Mouse (Mus musculus) retina, postnatal 7 days (tissue): ENCODE results near the gene Atn1.

Source experiments
- DNase-seq: peaks from one replicate; pipeline ENCODE4 v3.0.0-alpha.2; 2012; ENCODE audit warnings: low read depth, low spot score

Atn1 gene

GRCm38 (mm10) chr6:124740888-124741761 lies 15.2 kb downstream of the Atn1 start, which contains the start of gene Grcc10:
Gene Grcc10, minus strand, starts transcription at chr6:124741374.
- peak; percentile 83 for DNase-seq

- peak; percentile 46 for DNase-seq
Measured at GRCm38 (mm10) chr6:124740211-124740887, 16.0 kb downstream of the Atn1 start.

- DNase-seq, result no peak
Measured at GRCm38 (mm10) chr6:124739231-124739796, 17.0 kb downstream of the Atn1 start.

- no peak for DNase-seq
Measured at GRCm38 (mm10) chr6:124738511-124739023, 17.8 kb downstream of the Atn1 start, which contains the start of gene Ptpn6. Gene Ptpn6, minus strand, starts transcription at chr6:124738714.

- no peak for DNase-seq
Measured at GRCm38 (mm10) chr6:124737040-124737439, 19.3 kb downstream of the Atn1 start.

GRCm38 (mm10) chr6:124734417-124734816 lies 21.9 kb downstream of the Atn1 start:
- DNase-seq, result no peak

GRCm38 (mm10) chr6:124732476-124733370 lies 23.6 kb downstream of the Atn1 start:
- DNase-seq, result no peak

- no peak for DNase-seq
Measured at GRCm38 (mm10) chr6:124731038-124731437, 25.3 kb downstream of the Atn1 start.

- no peak for DNase-seq
Measured at GRCm38 (mm10) chr6:124729850-124730705, 26.2 kb downstream of the Atn1 start.

GRCm38 (mm10) chr6:124728621-124729020 lies 27.7 kb downstream of the Atn1 start:
- DNase-seq, result no peak

GRCm38 (mm10) chr6:124724472-124724871 lies 31.9 kb downstream of the Atn1 start:
- no peak for DNase-seq

- DNase-seq, result no peak
Measured at GRCm38 (mm10) chr6:124723541-124723940, 32.8 kb downstream of the Atn1 start.

GRCm38 (mm10) chr6:124722876-124723473 lies 33.3 kb downstream of the Atn1 start:
- no peak for DNase-seq

- DNase-seq, result no peak
Measured at GRCm38 (mm10) chr6:124720904-124721303, 35.4 kb downstream of the Atn1 start.

- DNase-seq, result no peak
Measured at GRCm38 (mm10) chr6:124719354-124719978, 36.9 kb downstream of the Atn1 start.

GRCm38 (mm10) chr6:124718703-124719102 lies 37.6 kb downstream of the Atn1 start:
- no peak for DNase-seq

GRCm38 (mm10) chr6:124717968-124718367 lies 38.4 kb downstream of the Atn1 start:
- no peak for DNase-seq

- DNase-seq, result no peak
Measured at GRCm38 (mm10) chr6:124716864-124717490, 39.3 kb downstream of the Atn1 start.

- DNase-seq, result no peak
Measured at GRCm38 (mm10) chr6:124712918-124713317, 43.4 kb downstream of the Atn1 start.
